In genomic region chr8:10230746-10231369, GRCm38 (mm10) we compare ENCODE assay signal across 8 mouse cellular contexts.
DNase-seq lines count a peak whose midpoint lies in the region; ATAC-seq and TF ChIP-seq lines count a peak whose summit lies in the region.
"Had no signal": no experiment of that assay in that cellular context is flagged by ENCODE, and none has a peak within 500 bp of the region (broad histone marks: within the 10 kb centered on the region; RNA-seq: fewer than 3 reads in every experiment).

No protein-coding gene starts in this region.

- peak; percentile 32 for DNase-seq in urinary bladder, postnatal 14 days (ENCODE audit: low spot score)
- DNase-seq in urinary bladder, postnatal 36 days (ENCODE audit: low spot score in 2 of 2): no peak
- peak; percentile 91 for DNase-seq in brain, adult 2 months (ENCODE audit: low read depth, low spot score)
- DNase-seq in forebrain, postnatal 0 days: peak; percentile 84
- DNase-seq in layer of hippocampus, adult 9-10 months (ENCODE audit: low spot score): peak; percentile 41
- DNase-seq in thymus, postnatal 14 days: peak; percentile 32

- H3K27me3 ChIP-seq in forebrain, postnatal 0 days (ENCODE audit: insufficient read depth, low read length): no peaks in the 10 kb centered on the region
- H3K27me3 ChIP-seq: neural tube, embryonic 12.5 days had no signal

- no peak overlapping the region for H3K27ac ChIP-seq in forebrain, postnatal 0 days (ENCODE audit: low read depth, low read length)
- H3K27ac ChIP-seq: neural tube, embryonic 12.5 days had no signal

- 48% methylated on average over 8 of the region's 8 CpGs for WGBS in forebrain, postnatal 0 days

- peak; percentile 80 for ATAC-seq in forebrain, postnatal 0 days
- ATAC-seq in megakaryocyte, adult 5-6 weeks (ENCODE audit: poor library complexity, severe bottlenecking): peak; percentile 66; the same call in 1 of the 2 replicates

- no peaks in the 10 kb centered on the region; the same call in 1 of the 2 replicates for H3K4me1 ChIP-seq in forebrain, postnatal 0 days (ENCODE audit: insufficient read depth)
- H3K4me1 ChIP-seq: neural tube, embryonic 12.5 days had no signal

- no peak overlapping the region for H3K4me2 ChIP-seq in forebrain, postnatal 0 days (ENCODE audit: low read depth)
- H3K4me2 ChIP-seq: neural tube, embryonic 12.5 days had no signal

- peak; percentile 87 for TF ChIP-seq CTCF in forebrain, postnatal 0 days (IDR thresholded peaks at IDR 0.05; ENCODE audit: low read depth)

- H3K4me3 ChIP-seq in forebrain, postnatal 0 days (ENCODE audit: low read depth, low read length): no peak overlapping the region
- H3K4me3 ChIP-seq: neural tube, embryonic 12.5 days had no signal

- no peaks in the 10 kb centered on the region for H3K9me3 ChIP-seq in forebrain, postnatal 0 days (ENCODE audit: low read length)
- H3K9me3 ChIP-seq: neural tube, embryonic 12.5 days had no signal

- H3K36me3 ChIP-seq in forebrain, postnatal 0 days (ENCODE audit: insufficient read depth): no peaks in the 10 kb centered on the region
- H3K36me3 ChIP-seq: neural tube, embryonic 12.5 days had no signal

- H3K9ac ChIP-seq in forebrain, postnatal 0 days: no peak overlapping the region
- H3K9ac ChIP-seq: neural tube, embryonic 12.5 days had no signal

Comparison
In these comparisons a context has a peak if more than half of its experiments do, and no peak if none do; other contexts are left out.
1. DNase-seq: peak in urinary bladder, postnatal 14 days (single experiment), brain, adult 2 months (single experiment), forebrain, postnatal 0 days (single experiment), layer of hippocampus, adult 9-10 months (single experiment) and thymus, postnatal 14 days (single experiment); none in urinary bladder, postnatal 36 days (0 of 2).